Mouse (Mus musculus) CH12.LX (cell line): ENCODE results near the gene Ano1. TPM values are rescaled to one million over a fixed set of nuclear protein-coding genes. Genes with fewer than 3 reads are reported as not detected.
A peak's percentile ranks its signal among the peaks of the same experiment; 100 is the strongest.

Source experiments
- DNase-seq: peaks from one replicate; pipeline ENCODE4 v3.0.0-alpha.2; 2013; ENCODE audit errors: extremely low read depth
- H3K27ac ChIP-seq: 2 replicates; pipeline ENCODE4 v1.5.1; 2012; ENCODE audit warnings: low read depth, mild to moderate bottlenecking, control low read depth, moderate library complexity; ENCODE audit not compliant: insufficient read depth
- H3K27me3 ChIP-seq: replicated peaks from 2 replicates; pipeline ENCODE3; 2012; ENCODE audit warnings: inconsistent platforms
- H3K36me3 ChIP-seq, 2 experiments: replicated peaks in 1 of 2; 2 replicates each; pipeline versions ENCODE3 to v1.6.1; 2012; ENCODE audit warnings: inconsistent platforms in 1 of 2, low read length in 1 of 2, mild to moderate bottlenecking in 1 of 2, mixed read lengths in 1 of 2, moderate library complexity in 1 of 2; ENCODE audit not compliant: control insufficient read depth in 1 of 2, insufficient read depth in 1 of 2
- H3K4me1 ChIP-seq, 2 experiments: 2 replicates each; pipeline ENCODE4 v1.6.1; 2012; ENCODE audit warnings: inconsistent platforms in 1 of 2, moderate library complexity in 1 of 2; ENCODE audit not compliant: insufficient read depth in 2 of 2, control insufficient read depth in 1 of 2
- H3K4me2 ChIP-seq: 2 replicates; pipeline ENCODE4 v1.6.1; 2012; ENCODE audit warnings: low read depth, mild to moderate bottlenecking, control low read depth; ENCODE audit not compliant: poor library complexity, insufficient read depth, severe bottlenecking
- H3K4me3 ChIP-seq, 3 experiments: fragments of 150-350 bp in 1 of 3; sonication (generic) in 1 of 3; replicated peaks in 1 of 3; 2 replicates each; pipeline versions ENCODE3 to v1.5.1; 2011 to 2012; ENCODE audit warnings: low read depth in 2 of 3, low read length in 2 of 3, mild to moderate bottlenecking in 2 of 3, moderate library complexity in 2 of 3, control low read depth in 1 of 3, improper control_type of control experiment in 1 of 3, inconsistent platforms in 1 of 3, mixed read lengths in 1 of 3; ENCODE audit not compliant: poor library complexity in 1 of 3
- H3K79me2 ChIP-seq: replicated peaks from 2 replicates; pipeline ENCODE4 v1.6.1; 2012; ENCODE audit warnings: mild to moderate bottlenecking, moderate library complexity; ENCODE audit not compliant: control insufficient read depth, poor library complexity, insufficient read depth, severe bottlenecking; ENCODE audit errors: extremely low read depth
- H3K9ac ChIP-seq: 2 replicates; pipeline ENCODE4 v1.6.1; 2012; ENCODE audit warnings: low read depth, mild to moderate bottlenecking, control low read depth, moderate library complexity; ENCODE audit not compliant: insufficient read depth
- H3K9me3 ChIP-seq: replicated peaks from 2 replicates; pipeline ENCODE3; 2012; ENCODE audit warnings: low read length, inconsistent platforms, mixed read lengths
- CHD2 ChIP-seq: IDR thresholded peaks from 2 replicates; pipeline ENCODE4 v1.6.1; 2011; ENCODE audit warnings: low read length, improper control_type of control experiment
- CTCF ChIP-seq, 2 experiments: IDR thresholded peaks in 1 of 2; conservative IDR thresholded peaks in 1 of 2; 2 replicates each; pipeline ENCODE4 v1.5.1; 2011 to 2012; ENCODE audit warnings: low read depth in 2 of 2, low read length in 2 of 2, improper control_type of control experiment in 1 of 2, inconsistent platforms in 1 of 2, mild to moderate bottlenecking in 1 of 2, moderate library complexity in 1 of 2
- E2F4 ChIP-seq: IDR thresholded peaks from 2 replicates; pipeline ENCODE4 v1.6.1; 2011; ENCODE audit warnings: low read depth, low read length, improper control_type of control experiment; ENCODE audit not compliant: insufficient replicate concordance
- ETS1 ChIP-seq: conservative IDR thresholded peaks from 2 replicates; pipeline ENCODE4 v1.6.1; 2012; ENCODE audit warnings: low read depth, mild to moderate bottlenecking, inconsistent platforms, low read length, improper control_type of control experiment, moderate library complexity
- HCFC1 ChIP-seq: IDR thresholded peaks from 2 replicates; pipeline ENCODE4 v1.6.1; 2012; ENCODE audit warnings: low read depth, mild to moderate bottlenecking, inconsistent platforms, low read length, improper control_type of control experiment
- IRF4 ChIP-seq: IDR thresholded peaks from 2 replicates; pipeline ENCODE4 v1.6.1; 2014; ENCODE audit warnings: low read depth, mild to moderate bottlenecking, inconsistent platforms, low read length, improper control_type of control experiment
- KAT2A ChIP-seq: IDR thresholded peaks from 2 replicates; pipeline ENCODE4 v1.6.1; 2012; ENCODE audit warnings: low read length, improper control_type of control experiment, inconsistent platforms; ENCODE audit not compliant: insufficient replicate concordance
- MAFK ChIP-seq: IDR thresholded peaks from 2 replicates; pipeline ENCODE4 v1.6.1; 2011; ENCODE audit warnings: low read length, improper control_type of control experiment; ENCODE audit not compliant: insufficient replicate concordance
- MAX ChIP-seq: IDR thresholded peaks from 2 replicates; pipeline ENCODE4 v1.6.1; 2011; ENCODE audit warnings: low read length, improper control_type of control experiment
- MAZ ChIP-seq: IDR thresholded peaks from 2 replicates; pipeline ENCODE4 v1.6.1; 2012; ENCODE audit warnings: low read depth, mild to moderate bottlenecking, inconsistent platforms, low read length, improper control_type of control experiment, moderate library complexity
- MYC ChIP-seq: IDR thresholded peaks from 2 replicates; pipeline ENCODE4 v1.6.1; 2011; ENCODE audit warnings: low read depth, mild to moderate bottlenecking, improper control_type of control experiment, low read length
- NRF1 ChIP-seq: IDR thresholded peaks from 2 replicates; pipeline ENCODE4 v1.6.1; 2014; ENCODE audit warnings: low read depth, mild to moderate bottlenecking, inconsistent platforms, low read length, improper control_type of control experiment, moderate library complexity
- RCOR1 ChIP-seq: conservative IDR thresholded peaks from 2 replicates; pipeline ENCODE4 v1.6.1; 2012; ENCODE audit warnings: low read depth, mild to moderate bottlenecking, inconsistent platforms, low read length, improper control_type of control experiment
- USF2 ChIP-seq: conservative IDR thresholded peaks from 2 replicates; pipeline ENCODE4 v1.6.1; 2011; ENCODE audit warnings: low read depth, low read length, improper control_type of control experiment
- ZKSCAN1 ChIP-seq: IDR thresholded peaks from 2 replicates; pipeline ENCODE4 v1.6.1; 2012; ENCODE audit warnings: low read depth, inconsistent platforms, low read length, improper control_type of control experiment, borderline replicate concordance
- ZNF384 ChIP-seq: IDR thresholded peaks from 2 replicates; pipeline ENCODE4 v1.6.1; 2012; ENCODE audit warnings: low read depth, low read length, improper control_type of control experiment, inconsistent platforms
- dilution Hi-C: fragments of 300-500 bp; cut with MboI; formaldehyde crosslinking; loops from 2 replicates; pipeline ENCODE4 v1.14.3; 2020; ENCODE audit warnings: low sequenced_read_pairs; ENCODE audit not compliant: extremely low pct_unique_long_range_greater_than_20kb, extremely low pct_ligation_motif_present
- in situ Hi-C: fragments of 300-500 bp; cut with MboI; formaldehyde crosslinking; loops from 3 replicates; pipeline ENCODE4 v1.14.3; 2019; ENCODE audit warnings: low sequenced_read_pairs, low pct_ligation_motif_present, low pct_unique_long_range_greater_than_20kb, mixed read lengths
- polyA plus RNA-seq: library from polyadenylated mRNA; unstranded; fragments of >175 nt; gene quantifications from 2 replicates; pipeline ENCODE4 v1.2.1, GENCODE M21; 2012; ENCODE audit warnings: low read depth; ENCODE audit not compliant: insufficient read length
- total RNA-seq, 2 experiments: library from RNA; depleted of rRNA; stranded (reverse); fragments of 300-350 nt in 1 of 2; fragments of >200 nt in 1 of 2; gene quantifications; 2 replicates each; pipeline ENCODE4 v1.2.3; 2012 to 2014

Gene Ano1
- total and polyA plus RNA-seq, 3 experiments, result not detected

DNA sequence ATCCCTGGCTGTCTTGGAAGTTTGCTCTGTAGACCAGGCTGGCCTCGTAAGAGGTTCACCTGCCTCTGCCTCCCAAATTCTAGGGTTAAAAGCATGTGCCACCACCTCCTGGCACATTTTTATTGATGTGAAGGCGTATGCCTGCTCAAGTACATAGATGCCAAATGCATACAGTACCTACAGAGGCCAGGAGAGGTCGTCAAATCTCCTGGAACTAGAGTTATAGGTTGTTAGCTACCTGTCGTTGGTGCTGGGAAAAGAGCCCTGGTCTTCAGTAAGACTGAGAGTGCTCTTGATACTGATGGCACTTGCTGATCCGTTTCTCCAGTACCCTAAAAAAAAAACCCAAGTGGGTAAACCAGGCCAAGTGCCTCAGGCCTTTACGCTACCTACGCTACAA lies 39.7 kb upstream of the Ano1 start:
- H3K9me3 ChIP-seq, result peaks cover 5% of the 10 kb centered on the region
- DNase-seq, result no peak
- no peaks in the 10 kb centered on the region for H3K79me2 ChIP-seq
- dilution Hi-C loops, result no loop called here
- no peak overlapping the region for H3K9ac ChIP-seq
- H3K27me3 ChIP-seq, result peaks cover 71% of the 10 kb centered on the region
- H3K27ac ChIP-seq, result no peak overlapping the region
- H3K4me3 ChIP-seq, result no peak overlapping the region
- no peaks in the 10 kb centered on the region for H3K36me3 ChIP-seq
- no peak overlapping the region for H3K4me2 ChIP-seq
- TF ChIP-seq KAT2A, result no peak
- TF ChIP-seq USF2, result no peak
- TF ChIP-seq IRF4, result no peak
- no peak for TF ChIP-seq MAFK
- no peak for TF ChIP-seq ETS1
- no peak for TF ChIP-seq NRF1
- TF ChIP-seq MYC, result no peak
- TF ChIP-seq HCFC1, result no peak
- TF ChIP-seq MAX, result no peak
- TF ChIP-seq E2F4, result no peak
- no peak for TF ChIP-seq CTCF (conservative IDR thresholded peaks at IDR 0.05 in 1 of 2, IDR thresholded peaks at IDR 0.05 in 1 of 2; ENCODE audit: low read depth in 2 of 2, low read length in 2 of 2)
- no peak for TF ChIP-seq ZNF384
- no peak for TF ChIP-seq RCOR1
- no peak for TF ChIP-seq MAZ
- no peak for TF ChIP-seq ZKSCAN1
- TF ChIP-seq, all 38 proteins: peak for 0
- no peaks in the 10 kb centered on the region for H3K4me1 ChIP-seq
- in situ Hi-C loops, result loop anchor here (5.0 kb wide), 1 partner anchor 106 kb away; the partner anchor contains the start of gene Fgf15

DNA sequence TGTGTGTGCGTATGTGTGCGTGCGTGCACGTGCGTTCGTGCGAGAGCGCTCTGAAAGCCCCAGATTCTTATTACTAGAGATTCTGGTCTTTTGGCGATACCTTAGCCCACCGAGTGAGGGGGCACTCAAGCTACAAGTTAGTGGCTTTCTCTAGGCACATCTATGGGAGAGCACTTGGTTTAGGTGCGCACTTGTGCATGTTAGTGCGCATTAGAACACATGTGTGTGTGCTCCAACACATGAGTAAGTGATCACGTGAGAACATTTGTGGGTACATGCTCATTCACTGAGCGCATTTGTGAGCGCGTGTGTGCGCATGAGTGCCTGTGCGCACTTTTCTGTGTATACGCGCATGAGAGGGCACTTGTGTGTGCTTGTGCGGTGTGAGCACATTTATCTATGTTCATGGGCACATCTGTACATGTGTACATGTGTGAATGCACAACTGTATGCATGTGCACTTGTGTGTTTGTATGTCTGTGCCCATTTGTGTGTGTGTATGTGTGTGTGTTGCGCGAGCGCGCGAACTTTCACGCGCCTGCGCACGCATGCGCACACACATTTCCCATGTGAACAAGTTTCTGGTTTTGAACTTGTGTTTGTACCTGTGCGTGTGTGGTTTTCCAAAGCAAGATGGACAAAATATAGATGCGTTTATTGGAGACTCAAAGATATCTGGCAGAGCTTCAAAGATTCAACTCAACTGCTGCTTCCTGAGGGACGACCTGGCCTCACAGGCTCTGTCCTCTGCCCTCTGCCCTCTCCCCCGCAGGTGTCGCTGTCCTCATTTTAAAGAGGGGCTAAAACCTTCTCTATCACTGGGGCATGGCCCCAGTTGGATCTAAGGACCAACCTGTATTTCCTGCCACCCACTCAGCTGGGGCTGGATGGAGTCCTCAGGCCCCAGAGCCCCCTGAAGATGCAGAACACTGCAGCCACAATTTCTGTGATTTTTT lies 38.1 kb upstream of the Ano1 start:
- DNase-seq, result no peak
- dilution Hi-C loops, result no loop called here
- Histone ChIP-seq H3K27me3 (peaks cover 73% of the 10 kb centered on the region), H3K9me3 (peaks cover 5% of the 10 kb centered on the region), H3K9ac (no peak overlapping the region), H3K27ac (no peak overlapping the region), H3K36me3 (no peaks in the 10 kb centered on the region), H3K4me3 (no peak overlapping the region), H3K79me2 (no peaks in the 10 kb centered on the region), H3K4me2 (no peak overlapping the region), H3K4me1 (no peaks in the 10 kb centered on the region)
- in situ Hi-C loops, result loop anchor here (5.0 kb wide), 1 partner anchor 107 kb away; the partner anchor contains the start of gene Fgf15
- TF ChIP-seq CTCF (conservative IDR thresholded peaks at IDR 0.05 in 1 of 2, IDR thresholded peaks at IDR 0.05 in 1 of 2; ENCODE audit: low read depth in 2 of 2, low read length in 2 of 2), result peak in 1 of 2 experiments; percentile 23; a peak in 2 of 4 replicates
- no peak for TF ChIP-seq CHD2
